Mouse (Mus musculus): ENCODE results near the gene Aym1.
A peak's percentile ranks its signal among the peaks of the same experiment; 100 is the strongest.
"Not testable (repeated sequence)": the region's sequence is repeated elsewhere in the genome, so short reads cannot be mapped to it uniquely, and the experiment has no call there.

The Aym1 gene

GRCm38 (mm10) chr5:113352636-113353035 is 4.5 kb upstream of the Aym1 start:
- DNase-seq (ENCODE audit: low read depth, low spot score) = no peak

- no peak for DNase-seq (ENCODE audit: low read depth, low spot score)
Observed at GRCm38 (mm10) chr5:113354311-113354710, 2.8 kb upstream of the Aym1 start.

- DNase-seq (ENCODE audit: low read depth, low spot score) = no peak
Observed at GRCm38 (mm10) chr5:113357656-113358055, 562 bp downstream of the Aym1 start.

DNA sequence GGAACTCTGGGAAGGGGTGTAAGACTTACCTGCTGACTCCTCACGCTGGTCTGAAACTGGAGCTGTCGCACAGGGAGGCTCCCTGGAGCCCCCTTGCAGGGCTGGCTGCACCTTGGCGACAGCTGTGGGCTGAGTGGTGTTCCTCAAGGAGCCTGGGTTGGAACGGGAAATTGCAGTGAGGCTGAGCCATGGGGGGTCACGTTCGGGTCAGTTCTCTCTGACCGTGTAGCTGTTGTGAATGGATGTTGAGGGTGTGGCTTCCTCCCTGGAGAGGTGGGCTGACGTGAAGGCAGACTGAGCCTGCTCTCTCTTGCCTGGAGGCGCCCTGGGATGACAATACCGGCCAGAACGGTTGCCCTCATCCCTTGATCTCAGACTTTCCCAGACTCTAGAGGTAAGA is 1.7 kb downstream of the Aym1 start:
- DNase-seq (ENCODE audit: low read depth, low spot score) = no peak

GRCm38 (mm10) chr5:113361283-113361682 is 4.2 kb downstream of the Aym1 start:
- DNase-seq (ENCODE audit: low read depth, low spot score) = no peak

- no peak for DNase-seq (ENCODE audit: low read depth, low spot score)
Observed at GRCm38 (mm10) chr5:113362258-113362996, 5.3 kb downstream of the Aym1 start.

GRCm38 (mm10) chr5:113363177-113363576 is 6.1 kb downstream of the Aym1 start:
- DNase-seq (ENCODE audit: low read depth, low spot score) = no peak

DNA sequence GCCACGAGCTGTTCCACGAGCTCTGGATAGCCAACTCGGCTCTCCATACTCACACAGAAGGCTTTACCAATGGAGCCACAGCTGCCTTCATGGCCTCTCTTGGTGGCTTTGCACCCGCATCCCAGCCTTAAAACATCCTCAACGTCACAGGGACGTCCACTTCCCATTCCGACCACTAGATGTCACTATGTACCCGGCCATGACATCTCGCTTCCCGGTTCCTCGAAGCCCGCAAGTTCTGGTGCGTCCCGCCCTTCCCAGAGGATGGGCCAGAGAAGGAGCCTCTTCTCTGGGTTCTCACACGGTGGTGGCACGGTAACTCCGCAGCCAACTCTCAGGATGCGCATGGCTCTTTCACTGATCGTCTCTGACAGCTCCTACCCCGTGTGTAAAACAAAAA is 8.8 kb downstream of the Aym1 start:
- peak; percentile 68 for DNase-seq (ENCODE audit: low read depth, low spot score)

DNA sequence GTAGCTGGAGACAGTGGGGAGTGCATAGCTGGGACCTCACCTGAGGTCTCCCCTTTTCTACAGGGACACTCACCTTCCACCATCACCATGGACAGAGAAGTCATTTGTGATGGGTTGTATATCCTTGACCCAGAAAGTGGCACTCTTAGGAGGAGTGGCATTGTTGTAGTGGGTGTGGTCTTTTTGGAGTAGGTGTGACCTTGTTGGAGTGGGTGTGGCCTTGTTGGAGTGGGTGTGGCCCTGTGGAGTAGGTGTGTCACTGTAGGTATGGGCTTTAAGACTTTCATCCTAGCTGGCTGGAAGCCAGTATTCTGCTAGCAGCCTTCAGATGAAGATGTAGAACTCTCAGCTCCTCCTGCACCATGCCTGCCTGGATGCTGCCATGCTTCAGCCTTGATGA is 10.6 kb downstream of the Aym1 start:
- not testable (repeated sequence) for DNase-seq (ENCODE audit: low read depth, low spot score)

- no peak for DNase-seq (ENCODE audit: low read depth, low spot score)
Observed at GRCm38 (mm10) chr5:113369262-113369868, 12.3 kb downstream of the Aym1 start.

GRCm38 (mm10) chr5:113372449-113372848 is 15.4 kb downstream of the Aym1 start:
- DNase-seq (ENCODE audit: low read depth, low spot score) = no peak

DNA sequence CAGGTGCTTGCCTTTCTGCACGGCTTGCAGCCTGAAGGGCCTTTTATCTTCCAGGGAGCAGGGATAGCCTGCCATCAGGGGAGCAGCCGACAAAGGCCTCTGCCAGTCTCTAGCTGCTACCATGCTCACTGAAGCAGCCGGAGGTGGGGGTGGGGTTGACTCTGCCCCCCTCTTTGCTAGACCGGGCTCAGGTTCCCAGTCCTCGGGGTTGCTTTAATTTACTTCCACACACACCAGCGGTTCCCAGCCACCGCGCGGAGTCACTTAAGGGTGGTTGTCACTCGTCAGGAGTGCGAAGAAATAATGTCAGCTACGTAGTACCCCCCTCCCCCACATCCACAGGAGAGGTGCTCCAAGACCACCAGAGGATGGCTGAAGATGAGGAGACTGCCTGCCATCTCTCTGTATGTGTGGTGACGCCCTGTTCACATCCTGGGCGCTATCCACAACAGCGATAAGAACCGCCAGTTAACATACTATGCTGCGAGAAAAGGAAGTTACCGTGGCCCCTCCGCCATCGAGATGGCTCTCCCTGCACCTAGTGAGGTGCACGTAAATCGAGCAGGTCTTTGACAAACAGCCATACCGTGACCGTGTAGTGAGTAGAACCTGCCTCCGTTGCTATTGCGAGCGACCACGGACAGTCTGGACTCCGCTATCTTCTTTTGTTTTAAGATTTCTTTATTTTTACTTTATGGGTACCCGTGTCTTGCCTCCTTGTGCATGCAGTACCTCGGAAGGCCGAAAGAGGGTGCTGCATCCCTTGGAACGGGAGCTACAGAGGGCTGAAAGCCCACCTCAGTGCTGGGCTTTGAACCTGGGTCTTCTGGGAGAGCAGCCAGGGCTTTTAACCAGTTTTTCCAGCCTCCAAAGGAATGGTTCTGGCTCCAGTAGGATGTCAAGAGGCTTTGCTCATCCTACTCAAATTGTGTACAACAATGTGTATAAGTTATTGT is 16.2 kb downstream of the Aym1 start:
- peak; percentile 52 for DNase-seq (ENCODE audit: low read depth, low spot score)

DNA sequence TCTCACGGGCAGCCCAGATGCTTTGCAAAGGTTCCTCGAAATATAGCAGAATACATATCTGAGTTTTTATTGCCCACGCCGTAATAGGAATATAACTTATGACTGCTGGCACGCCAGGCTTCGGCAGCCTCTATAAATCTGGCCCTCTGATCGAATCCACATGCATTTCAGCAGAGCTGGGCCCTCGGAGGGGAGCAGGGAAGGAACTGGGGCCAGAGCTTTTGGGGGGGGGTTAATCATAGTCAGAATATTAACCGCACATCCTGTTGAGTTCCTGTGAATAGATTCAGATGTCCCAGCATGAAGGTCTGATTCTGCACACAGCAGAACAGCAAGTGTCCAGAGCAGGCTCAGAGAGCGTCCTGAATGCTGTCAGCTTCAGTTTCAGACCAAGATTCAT is 17.2 kb downstream of the Aym1 start:
- no peak for DNase-seq (ENCODE audit: low read depth, low spot score)

GRCm38 (mm10) chr5:113375783-113376182 is 18.7 kb downstream of the Aym1 start:
- peak; percentile 46 for DNase-seq (ENCODE audit: low read depth, low spot score)

- no peak for DNase-seq (ENCODE audit: low read depth, low spot score)
Observed at GRCm38 (mm10) chr5:113376292-113376691, 19.2 kb downstream of the Aym1 start.

DNA sequence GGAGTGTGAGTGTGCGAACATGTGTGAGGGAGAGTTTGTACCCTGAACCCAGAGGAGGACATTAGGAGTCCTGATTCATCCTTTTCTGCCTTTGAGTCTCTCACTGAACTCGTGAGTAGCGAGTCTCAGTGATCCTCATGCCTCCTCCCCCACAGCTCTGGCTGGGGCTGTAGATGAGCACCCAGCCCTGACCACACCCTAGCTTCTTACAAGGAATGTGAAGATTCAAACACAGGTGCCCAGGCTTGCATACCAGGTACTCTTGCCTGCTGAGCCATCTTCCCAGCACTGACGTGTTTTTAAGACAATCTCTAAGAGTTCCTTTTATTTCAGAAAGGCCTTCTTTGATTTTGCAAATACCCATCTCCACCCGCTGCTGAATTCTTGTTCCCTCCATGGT is 22.3 kb downstream of the Aym1 start:
- no peak for DNase-seq (ENCODE audit: low read depth, low spot score)

DNA sequence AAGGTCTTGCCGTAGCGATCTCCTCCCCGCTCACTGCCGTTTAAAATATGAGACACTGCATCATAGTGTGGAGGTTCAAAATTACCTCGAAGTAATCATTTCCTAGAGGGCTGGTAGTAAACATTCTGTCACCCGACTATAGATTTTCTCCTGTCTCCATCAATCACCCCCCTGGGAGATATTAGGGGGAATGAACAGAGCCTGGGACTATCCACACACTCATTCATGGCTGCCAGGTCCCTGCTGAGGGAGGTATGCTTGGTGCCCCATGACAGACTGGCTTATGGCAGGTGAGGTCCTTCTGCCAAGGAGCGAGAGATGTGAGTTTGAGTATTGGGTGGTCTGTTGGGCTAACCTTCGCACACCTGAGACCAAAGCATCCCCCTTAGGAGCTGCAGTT is 23.5 kb downstream of the Aym1 start:
- no peak for DNase-seq (ENCODE audit: low read depth, low spot score)

- DNase-seq (ENCODE audit: low read depth, low spot score) = no peak
Observed at GRCm38 (mm10) chr5:113382580-113382979, 25.5 kb downstream of the Aym1 start.

GRCm38 (mm10) chr5:113393766-113394165 is 36.7 kb downstream of the Aym1 start:
- DNase-seq (ENCODE audit: low read depth, low spot score) = no peak

DNA sequence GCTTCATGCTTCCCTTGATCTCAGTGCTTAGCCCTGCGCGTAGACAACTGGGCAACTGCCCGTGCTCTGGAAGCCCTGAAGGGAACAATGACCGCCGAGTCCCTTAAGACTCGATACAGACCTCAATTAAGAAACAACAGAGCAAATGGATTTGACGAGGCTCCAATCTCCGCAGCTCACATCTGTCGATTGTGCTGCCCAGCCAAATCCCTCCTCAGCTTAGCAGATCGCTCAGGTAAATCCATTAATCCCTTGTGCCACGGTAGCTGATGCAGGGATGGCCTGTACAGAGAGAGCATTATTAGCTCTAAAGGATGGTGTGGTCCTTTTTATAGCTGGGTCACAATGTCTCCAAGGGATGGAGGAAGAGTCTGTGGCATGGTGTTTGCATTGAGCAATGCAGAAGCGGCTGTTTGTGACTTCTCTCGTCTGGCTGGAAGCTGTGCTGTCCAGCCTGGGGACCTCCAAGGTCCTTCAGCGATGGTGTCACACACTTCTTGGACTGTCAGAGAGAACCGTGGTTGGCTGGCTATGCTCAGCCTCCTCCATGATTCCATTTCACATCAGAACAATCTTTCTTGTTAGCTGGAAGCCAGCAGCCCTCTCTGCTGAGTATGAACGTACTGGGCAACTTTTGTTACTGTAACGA is 39.3 kb downstream of the Aym1 start:
- DNase-seq (ENCODE audit: low read depth, low spot score) = no peak

DNA sequence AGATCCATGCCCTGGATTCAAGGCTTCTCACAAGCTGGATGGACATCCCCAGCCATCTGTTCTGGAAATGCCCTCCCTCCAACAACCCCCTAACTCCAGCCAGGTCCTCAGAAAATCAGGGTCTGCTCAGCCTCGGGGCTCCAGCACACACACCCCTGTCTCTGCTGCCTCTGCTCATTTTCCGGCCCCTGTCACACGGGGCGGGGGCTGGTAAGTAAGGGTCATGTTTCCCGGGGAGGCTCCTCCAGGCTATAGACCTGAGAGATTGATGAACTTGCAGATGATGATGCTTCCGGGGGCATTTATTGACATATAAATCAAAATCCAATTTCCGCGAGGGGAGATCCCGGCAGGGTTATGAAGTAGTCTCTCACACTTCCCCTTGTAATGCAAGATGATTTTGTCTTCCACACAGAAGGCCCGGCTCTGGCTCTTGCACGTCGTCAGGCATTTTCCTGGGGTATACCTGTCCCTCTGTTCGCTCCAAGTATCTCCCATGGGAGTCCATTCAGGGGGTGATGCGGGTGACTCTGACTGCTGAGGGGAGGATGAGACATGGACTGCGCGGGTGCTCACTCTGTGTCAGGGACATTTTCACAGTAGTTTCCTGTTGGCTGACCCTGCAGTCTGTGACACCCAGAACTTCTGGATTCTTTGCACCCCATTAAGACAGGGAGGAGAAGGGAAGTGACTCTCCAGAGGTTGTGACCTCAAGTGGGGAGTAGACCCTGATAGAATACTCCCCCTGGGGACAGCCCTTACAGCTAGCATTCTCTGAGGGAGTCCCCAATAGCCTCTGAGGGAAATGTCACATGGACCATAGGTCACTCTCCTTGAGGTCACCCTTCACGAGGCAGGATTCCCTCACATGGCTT is 40.6 kb downstream of the Aym1 start:
- no peak for DNase-seq (ENCODE audit: low read depth, low spot score)
